Mouse (Mus musculus): Measurements from ENCODE around the gene Naa60.
"Not testable (repeated sequence)": the region's sequence is repeated elsewhere in the genome, so short reads cannot be mapped to it uniquely, and the experiment has no call there.

Gene Naa60

DNA sequence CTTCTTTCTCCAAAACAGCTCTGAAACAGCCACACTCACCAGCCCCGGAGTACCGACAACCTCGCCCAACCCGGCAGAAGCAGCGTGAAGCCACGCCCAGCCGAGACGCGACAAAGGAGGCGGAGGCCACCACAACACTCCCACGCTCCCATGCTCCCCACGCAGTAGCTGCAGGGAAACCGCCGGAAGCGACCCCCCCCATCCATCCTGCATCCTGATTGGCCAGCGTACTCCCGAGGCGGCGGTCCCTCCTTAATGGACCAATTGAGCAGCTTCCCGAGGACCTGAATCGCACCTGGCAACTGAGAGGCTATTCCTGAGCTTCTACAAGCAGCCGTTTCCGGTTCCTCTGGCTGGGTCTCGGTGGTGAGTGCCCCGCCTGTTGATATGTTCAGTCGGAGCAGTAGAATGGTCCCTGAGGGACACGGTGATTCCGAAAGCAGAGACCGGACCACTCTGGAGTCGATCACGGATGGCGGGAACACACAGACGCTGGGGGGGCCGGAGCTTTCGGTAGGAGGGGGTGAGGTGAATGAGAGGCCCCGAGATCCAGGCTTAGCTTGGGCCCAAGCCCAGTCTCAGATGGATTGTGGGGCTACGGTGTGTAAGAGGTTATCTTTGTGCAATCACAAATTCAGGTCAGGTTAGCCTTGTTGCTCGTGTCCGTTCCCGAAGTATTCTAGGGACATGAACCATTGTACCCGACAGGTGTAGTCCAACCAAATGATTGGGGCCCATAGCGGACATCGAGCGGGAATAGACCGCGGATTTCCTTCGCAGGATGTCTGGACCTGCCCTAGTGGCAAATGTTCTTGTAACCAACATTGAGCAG is at the start of gene Naa60:
TSS of gene Naa60 (plus strand) at position 160 of the 832 bp plus-strand sequence.
- peak; percentile 91 to 93 for DNase-seq

DNA sequence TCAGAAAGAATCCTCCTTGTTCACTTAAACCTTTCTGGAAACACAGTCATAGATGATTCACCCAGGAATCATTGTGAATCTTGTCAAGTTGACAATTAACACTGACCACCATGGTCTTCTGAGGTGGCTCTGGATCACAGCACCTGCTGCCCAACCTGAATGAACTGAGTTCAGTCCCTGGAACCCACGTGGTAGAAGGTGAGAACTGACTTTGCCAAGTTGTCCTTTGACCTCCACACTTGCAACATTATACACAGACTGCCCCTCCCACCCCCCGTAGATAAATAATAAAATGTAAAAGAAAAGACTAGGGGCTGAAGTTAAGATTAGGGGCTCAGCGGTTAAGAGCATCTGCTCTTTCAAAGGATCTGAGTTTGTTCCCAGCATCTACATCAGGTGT is 44.2 kb upstream of the Naa60 start:
- DNase-seq = no peak

GRCm38 (mm10) chr16:3829727-3830126 is 42.4 kb upstream of the Naa60 start:
- DNase-seq = no peak

GRCm38 (mm10) chr16:3830588-3831109 is 41.5 kb upstream of the Naa60 start, which contains the start of gene Olfr15:
Olfr15 (plus strand) TSS chr16:3830878.
- no peak for DNase-seq

GRCm38 (mm10) chr16:3835461-3835860 is 36.7 kb upstream of the Naa60 start:
- DNase-seq = no peak

DNA sequence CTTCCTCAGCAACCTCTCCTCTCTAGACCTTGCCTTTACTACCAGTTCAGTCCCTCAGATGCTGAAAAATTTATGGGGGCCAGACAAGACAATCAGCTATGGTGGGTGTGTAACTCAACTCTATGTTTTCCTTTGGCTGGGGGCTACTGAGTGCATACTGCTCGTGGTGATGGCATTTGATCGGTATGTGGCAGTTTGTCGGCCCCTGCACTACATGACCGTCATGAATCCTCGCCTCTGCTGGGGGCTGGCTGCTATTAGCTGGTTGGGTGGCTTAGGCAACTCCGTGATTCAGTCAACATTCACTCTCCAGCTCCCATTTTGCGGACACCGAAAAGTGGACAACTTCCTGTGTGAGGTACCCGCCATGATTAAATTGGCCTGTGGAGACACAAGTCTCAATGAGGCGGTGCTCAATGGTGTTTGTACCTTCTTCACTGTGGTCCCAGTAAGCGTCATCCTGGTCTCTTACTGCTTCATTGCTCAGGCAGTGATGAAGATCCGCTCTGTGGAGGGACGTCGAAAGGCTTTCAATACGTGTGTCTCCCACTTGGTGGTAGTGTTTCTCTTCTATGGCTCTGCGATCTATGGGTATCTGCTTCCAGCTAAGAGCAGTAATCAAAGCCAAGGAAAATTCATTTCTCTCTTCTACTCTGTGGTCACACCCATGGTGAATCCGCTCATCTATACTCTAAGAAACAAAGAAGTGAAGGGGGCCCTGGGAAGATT is 32.9 kb upstream of the Naa60 start:
- DNase-seq = peak; percentile 14 to 23

DNA sequence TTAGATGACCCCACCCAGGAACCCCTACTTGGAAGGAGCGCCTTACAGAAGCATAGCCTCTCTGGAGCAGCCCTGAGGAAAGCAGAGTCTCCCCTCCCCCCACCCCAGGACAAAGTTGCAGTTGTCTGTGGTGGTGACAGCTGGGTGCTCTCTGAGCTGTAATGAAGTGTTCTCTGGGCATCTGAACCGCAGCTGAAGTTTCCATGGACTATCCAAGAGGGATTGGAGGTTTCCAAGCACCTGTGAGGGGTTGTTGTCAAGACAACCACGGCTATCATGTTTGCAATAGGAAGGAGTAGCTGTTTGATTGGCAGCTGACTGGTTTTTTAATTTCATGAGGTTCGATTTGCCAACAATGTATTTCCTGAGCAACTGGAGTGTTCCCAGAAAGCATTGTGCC is 29.2 kb upstream of the Naa60 start:
- DNase-seq = no peak

DNA sequence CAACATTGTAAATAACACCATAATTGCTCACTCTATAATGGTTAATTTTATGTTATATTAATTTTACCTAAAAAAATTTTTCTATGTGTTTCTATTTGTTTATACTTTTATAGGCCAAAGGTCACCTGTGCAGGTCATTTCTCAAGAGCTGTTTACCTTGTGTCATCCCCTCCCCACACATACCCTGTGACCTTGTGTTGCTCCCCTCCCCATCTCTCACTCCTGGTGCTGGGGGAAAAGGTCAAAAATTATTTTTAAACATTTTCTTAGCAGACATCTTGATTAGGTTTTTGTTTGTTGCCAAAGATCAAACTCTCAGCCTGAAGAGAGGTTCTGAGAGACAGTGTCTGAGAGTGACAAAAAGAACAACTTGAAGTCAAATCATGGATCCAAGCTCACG is 28.4 kb upstream of the Naa60 start:
- DNase-seq = no peak

GRCm38 (mm10) chr16:3846711-3847518 is 25.3 kb upstream of the Naa60 start, which contains the start of gene Zfp174:
Zfp174 (plus strand) TSS chr16:3847268.
- DNase-seq = peak; percentile 97 to 98

- DNase-seq = no peak
Observed at GRCm38 (mm10) chr16:3847871-3848270, 24.3 kb upstream of the Naa60 start.

- no peak for DNase-seq
Observed at GRCm38 (mm10) chr16:3848416-3848815, 23.8 kb upstream of the Naa60 start.

DNA sequence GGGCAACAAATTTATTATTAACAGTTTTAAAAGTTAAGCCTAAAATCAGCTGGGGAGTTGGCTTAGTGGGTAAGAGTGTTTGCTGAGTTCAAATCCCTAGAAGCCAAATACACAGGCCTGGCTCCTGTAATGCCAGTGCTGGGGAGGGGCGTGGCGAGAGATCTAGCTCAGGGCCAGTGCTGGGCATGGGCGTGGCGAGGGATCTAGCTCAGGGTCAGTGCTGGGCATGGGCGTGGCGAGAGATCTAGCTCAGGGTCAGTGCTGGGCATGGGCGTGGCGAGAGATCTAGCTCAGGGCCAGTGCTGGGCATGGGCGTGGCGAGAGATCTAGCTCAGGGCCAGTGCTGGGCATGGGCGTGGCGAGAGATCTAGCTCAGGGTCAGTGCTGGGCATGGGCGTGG is 20.9 kb upstream of the Naa60 start:
- DNase-seq = not testable (repeated sequence)

GRCm38 (mm10) chr16:3852586-3852985 is 19.6 kb upstream of the Naa60 start:
- DNase-seq = no peak

GRCm38 (mm10) chr16:3854437-3855182 is 17.6 kb upstream of the Naa60 start:
- DNase-seq = no peak

- DNase-seq = no peak
Observed at GRCm38 (mm10) chr16:3855776-3856175, 16.4 kb upstream of the Naa60 start.

DNA sequence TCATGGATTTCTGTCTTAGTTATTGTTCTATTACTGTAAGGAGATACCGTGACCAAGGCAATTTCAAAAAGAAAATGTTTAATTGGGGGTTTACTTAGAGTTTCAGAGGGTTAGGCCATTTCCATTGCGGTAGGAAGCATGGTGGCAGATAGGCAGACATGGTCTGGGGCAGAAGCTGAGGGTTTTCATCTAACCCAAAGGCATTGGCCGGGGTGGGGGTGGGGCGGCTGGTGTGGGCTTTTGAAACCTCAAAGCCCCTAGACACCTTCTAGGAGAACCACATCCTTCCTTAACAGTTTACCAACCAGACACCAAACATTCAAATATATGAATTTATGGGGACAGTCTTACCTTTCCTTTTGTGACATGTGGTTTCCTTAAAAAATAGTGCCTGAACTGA is 12.9 kb upstream of the Naa60 start:
- no peak for DNase-seq

DNA sequence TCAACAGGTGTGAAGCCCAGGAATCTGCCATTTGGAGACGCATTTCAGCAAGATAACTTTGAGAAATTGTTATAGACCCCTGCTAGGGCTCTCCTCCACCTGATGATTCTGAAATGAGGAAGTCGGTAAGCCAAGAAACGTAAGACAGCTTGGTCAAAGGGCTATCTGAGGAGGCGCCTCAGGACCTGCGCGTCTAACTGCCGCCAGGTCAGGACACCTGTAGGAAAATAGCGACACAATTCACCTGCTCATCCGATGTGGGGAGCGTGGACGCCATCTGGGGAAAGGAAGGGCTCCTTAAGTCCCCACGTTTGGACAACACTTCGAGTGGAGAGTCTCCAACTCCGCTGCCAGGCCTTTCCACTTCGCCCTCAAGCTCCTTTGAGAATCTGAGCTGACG is 360 bp upstream of the Naa60 start:
- no peak for DNase-seq

GRCm38 (mm10) chr16:3876346-3876745 is 4.2 kb downstream of the Naa60 start:
- no peak for DNase-seq

- DNase-seq = peak; percentile 94
Observed at GRCm38 (mm10) chr16:3884201-3885064, 12.3 kb downstream of the Naa60 start, which contains the start of the genes Zfp597 and Gm20695. Zfp597 (minus strand) TSS chr16:3884561. Gm20695 (plus strand) TSS chr16:3884648.

DNA sequence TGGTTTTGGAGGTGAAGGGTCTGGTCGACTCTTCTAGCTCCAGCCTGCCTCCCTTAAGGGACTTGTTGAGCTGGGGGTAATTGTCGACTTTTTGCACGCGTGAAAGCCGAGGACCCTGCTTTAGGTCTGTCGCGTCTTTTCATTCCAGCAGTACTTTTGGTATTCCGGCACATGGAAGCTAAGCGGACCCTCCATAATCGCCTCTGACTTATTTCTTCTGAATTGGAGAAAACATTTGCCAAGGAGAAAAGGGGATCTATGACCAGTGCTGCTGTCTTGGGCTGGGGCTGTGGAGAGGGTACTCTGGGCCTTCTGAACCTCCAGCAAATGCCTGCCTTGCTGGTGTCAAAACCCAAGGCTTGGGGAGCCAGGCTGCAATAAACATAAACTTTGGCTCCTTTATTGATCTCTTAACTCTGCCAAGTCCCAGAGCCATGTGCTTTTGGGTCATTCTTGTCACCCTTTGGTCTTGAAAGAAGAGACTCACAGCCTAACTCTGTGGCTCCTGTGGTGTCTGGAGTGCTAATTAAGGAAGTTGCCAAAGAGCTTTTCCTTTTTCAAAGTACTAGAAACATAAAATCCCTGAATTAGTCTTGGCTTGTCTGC is 13.0 kb downstream of the Naa60 start:
- DNase-seq = peak in 1 of 2 experiments; percentile 15
